8 mouse cellular contexts compared by ENCODE assay signal in genomic region chr12:69653973-69654372, GRCm38 (mm10). TPM values are rescaled to one million over a fixed set of nuclear protein-coding genes. Genes with fewer than 3 reads are reported as not detected.
A peak's percentile ranks its signal among the peaks of the same experiment; 100 is the strongest.
DNase-seq lines count a peak whose midpoint lies in the region; ATAC-seq and TF ChIP-seq lines count a peak whose summit lies in the region.
"Not testable (repeated sequence)": the region's sequence is repeated elsewhere in the genome, so short reads cannot be mapped to it uniquely, and the experiment has no call there.

No protein-coding gene starts in this region.

- TF ChIP-seq EP300 in heart, postnatal 0 days (IDR thresholded peaks at IDR 0.05; ENCODE audit: low read depth); liver, postnatal 0 days (IDR thresholded peaks at IDR 0.05; ENCODE audit: low read depth): not testable (repeated sequence)

- not testable (repeated sequence) for H3K4me3 ChIP-seq in forebrain, embryonic 12.5 days (replicated peaks); heart, postnatal 0 days (ENCODE audit: low read depth, low read length); kidney, embryonic 15.5 days (replicated peaks); liver, postnatal 0 days (ENCODE audit: low read depth, low read length); midbrain, postnatal 0 days (ENCODE audit: low read depth, low read length); stomach, embryonic 15.5 days (replicated peaks)

- H3K27ac ChIP-seq in forebrain, embryonic 12.5 days; heart, postnatal 0 days (ENCODE audit: low read depth); kidney, embryonic 15.5 days; liver, postnatal 0 days (ENCODE audit: low read depth); midbrain, postnatal 0 days (ENCODE audit: low read depth, low read length); stomach, embryonic 15.5 days: not testable (repeated sequence)

- H3K9me3 ChIP-seq in forebrain, embryonic 12.5 days; heart, postnatal 0 days (replicated peaks; ENCODE audit: control insufficient read depth, low read length); kidney, embryonic 15.5 days (replicated peaks); liver, postnatal 0 days (ENCODE audit: low read length); midbrain, postnatal 0 days (ENCODE audit: low read length); stomach, embryonic 15.5 days: not testable (repeated sequence)

- not testable (repeated sequence) for H3K4me1 ChIP-seq in forebrain, embryonic 12.5 days; heart, postnatal 0 days (ENCODE audit: control insufficient read depth, insufficient read depth); kidney, embryonic 15.5 days; liver, postnatal 0 days (ENCODE audit: insufficient read depth); midbrain, postnatal 0 days (ENCODE audit: insufficient read depth, low read length); stomach, embryonic 15.5 days

- not testable (repeated sequence) for H3K27me3 ChIP-seq in forebrain, embryonic 12.5 days; heart, postnatal 0 days (ENCODE audit: control insufficient read depth, insufficient read depth, low read length); kidney, embryonic 15.5 days; liver, postnatal 0 days (ENCODE audit: insufficient read depth, low read length); midbrain, postnatal 0 days (ENCODE audit: insufficient read depth, low read length); stomach, embryonic 15.5 days (replicated peaks)

- H3K36me3 ChIP-seq in forebrain, embryonic 12.5 days (replicated peaks): peaks cover 25% of the 10 kb centered on the region
- H3K36me3 ChIP-seq in heart, postnatal 0 days (replicated peaks; ENCODE audit: control insufficient read depth, insufficient read depth, low read length): peaks cover 13% of the 10 kb centered on the region
- peaks cover 23% of the 10 kb centered on the region for H3K36me3 ChIP-seq in kidney, embryonic 15.5 days
- not testable (repeated sequence) for H3K36me3 ChIP-seq in liver, postnatal 0 days (replicated peaks; ENCODE audit: insufficient read depth, low read length); midbrain, postnatal 0 days (ENCODE audit: insufficient read depth, low read length)
- peaks cover 11% of the 10 kb centered on the region for H3K36me3 ChIP-seq in stomach, embryonic 15.5 days

- not testable (repeated sequence) for H3K9ac ChIP-seq in forebrain, embryonic 12.5 days; heart, postnatal 0 days (replicated peaks; ENCODE audit: low read depth, low read length); kidney, embryonic 15.5 days; liver, postnatal 0 days (replicated peaks); midbrain, postnatal 0 days (replicated peaks; ENCODE audit: low read length, poor library complexity, severe bottlenecking); stomach, embryonic 15.5 days

- DNase-seq in heart, postnatal 0 days (ENCODE audit: low spot score): not testable (repeated sequence)
- DNase-seq in liver, postnatal 0 days: peak; percentile 31
- DNase-seq in midbrain, postnatal 0 days (ENCODE audit: low spot score): peak; percentile 8

- not testable (repeated sequence) for TF ChIP-seq CTCF in heart, postnatal 0 days (IDR thresholded peaks at IDR 0.05; ENCODE audit: low read depth); liver, postnatal 0 days (IDR thresholded peaks at IDR 0.05; ENCODE audit: low read depth); midbrain, postnatal 0 days (IDR thresholded peaks at IDR 0.05)

- not testable (repeated sequence) for H3K4me2 ChIP-seq in forebrain, embryonic 12.5 days; heart, postnatal 0 days (ENCODE audit: low read depth, low read length); kidney, embryonic 15.5 days; liver, postnatal 0 days (ENCODE audit: low read depth, low read length); midbrain, postnatal 0 days (ENCODE audit: low read depth, low read length, poor library complexity, severe bottlenecking); stomach, embryonic 15.5 days

- ATAC-seq in CD4-positive, CD25-positive, alpha-beta regulatory T cell, adult 4 months: peak; percentile 11
- peak; percentile 93 for ATAC-seq in common myeloid progenitor, adult 5-6 weeks (replicated peaks; ENCODE audit: low read depth, poor library complexity, severe bottlenecking)
- ATAC-seq in forebrain, embryonic 12.5 days (ENCODE audit: low FRiP score): peak; percentile 71
- ATAC-seq in heart, postnatal 0 days (ENCODE audit: insufficient read depth, low read depth): peak; percentile 67; the same call in 1 of the 2 replicates
- peak; percentile 85 for ATAC-seq in kidney, embryonic 15.5 days (replicated peaks; ENCODE audit: low FRiP score)
- ATAC-seq in liver, postnatal 0 days: peak; percentile 61
- peak; percentile 86 for ATAC-seq in midbrain, postnatal 0 days (ENCODE audit: low FRiP score)
- ATAC-seq in stomach, embryonic 15.5 days (ENCODE audit: insufficient read depth, low FRiP score, low read depth): peak; percentile 88

RNA-seq across cellular contexts. Expression of gene Sos2, which starts 27.7 kb away (rescaled TPM):
- polyA plus RNA-seq in CD4-positive, CD25-positive, alpha-beta regulatory T cell, adult 4 months (2017; shearing (Covaris generic)): 10 to 100 TPM; 13.7 to 16.9 TPM
- total RNA-seq in common myeloid progenitor, adult 5-6 weeks (2017): 40.8 and 59.9 TPM in 2 replicates
- polyA plus RNA-seq in forebrain, embryonic 12.5 days (2016; fragmentation: Nextera tagmentation; extraction: Ambion mirVana): 8.9 and 11.0 TPM in 2 replicates
- total RNA-seq in heart, postnatal 0 days (2014; rRNA removed; ENCODE audit: low replicate concordance): 10.8 and 12.9 TPM in 2 replicates
- polyA plus RNA-seq in heart, postnatal 0 days (2015; fragmentation: Nextera tagmentation; extraction: Ambion mirVana): 5.2 and 5.7 TPM in 2 replicates
- polyA plus RNA-seq in kidney, embryonic 15.5 days (2015; fragmentation: Nextera tagmentation; extraction: Ambion mirVana): 8.7 and 9.1 TPM in 2 replicates
- polyA plus RNA-seq in liver, postnatal 0 days (2015; fragmentation: Nextera tagmentation; extraction: Ambion mirVana): 2.9 and 3.5 TPM in 2 replicates
- 32.3 and 33.6 TPM in 2 replicates for total RNA-seq in midbrain, postnatal 0 days (2014; rRNA removed)
- polyA plus RNA-seq in midbrain, postnatal 0 days (2015; fragmentation: Nextera tagmentation; extraction: Ambion mirVana): 6.3 and 7.7 TPM in 2 replicates
- polyA plus RNA-seq in stomach, embryonic 15.5 days (2015; fragmentation: Nextera tagmentation; extraction: Ambion mirVana): 10.9 and 12.3 TPM in 2 replicates

Comparison
In these comparisons a context has a peak if more than half of its experiments do, and no peak if none do; other contexts are left out.
1. ATAC-seq: peak in every context shown above with its lines; median percentile 93 in common myeloid progenitor, adult 5-6 weeks; 88 in stomach, embryonic 15.5 days; 86 in midbrain, postnatal 0 days; 85 in kidney, embryonic 15.5 days; 71 in forebrain, embryonic 12.5 days; 67 in heart, postnatal 0 days; 61 in liver, postnatal 0 days; 11 in CD4-positive, CD25-positive, alpha-beta regulatory T cell, adult 4 months.